Mouse (Mus musculus) small intestine, adult 2 months (tissue): ENCODE results near the gene Gm49355. TPM values are rescaled to one million over a fixed set of nuclear protein-coding genes. Genes with fewer than 3 reads are reported as not detected.

Source experiments
- H3K27ac ChIP-seq: fragments of 200-500 bp; 2 replicates; pipeline ENCODE4 v1.5.1; 2012; ENCODE audit warnings: low read depth, low read length, control low read depth, inconsistent platforms; ENCODE audit not compliant: insufficient read depth
- H3K27me3 ChIP-seq: fragments of 200-500 bp; 2 replicates; pipeline ENCODE4 v1.6.1; 2012; ENCODE audit warnings: mild to moderate bottlenecking, moderate library complexity, low read length, inconsistent platforms; ENCODE audit not compliant: control insufficient read depth, insufficient read depth
- H3K36me3 ChIP-seq: fragments of 200-500 bp; 2 replicates; pipeline ENCODE4 v1.6.1; 2012; ENCODE audit warnings: mild to moderate bottlenecking, low read length, control low read depth, inconsistent platforms; ENCODE audit not compliant: control insufficient read depth, insufficient read depth
- H3K4me1 ChIP-seq: fragments of 200-500 bp; 2 replicates; pipeline ENCODE4 v1.6.1; 2012; ENCODE audit warnings: low read length, inconsistent platforms, mixed read lengths; ENCODE audit not compliant: control insufficient read depth, insufficient read depth, insufficient read length
- H3K4me3 ChIP-seq: fragments of 200-500 bp; 2 replicates; pipeline ENCODE4 v1.5.1; 2012; ENCODE audit warnings: low read depth, mild to moderate bottlenecking, control low read depth, inconsistent platforms, low read length, moderate library complexity
- CTCF ChIP-seq: fragments of 200-500 bp; IDR thresholded peaks from 2 replicates; pipeline ENCODE4 v1.5.1; 2012; ENCODE audit warnings: low read depth, mild to moderate bottlenecking, control low read depth, inconsistent platforms, low read length, moderate library complexity, mixed read lengths; ENCODE audit not compliant: insufficient replicate concordance, insufficient read length; ENCODE audit errors: extremely low read depth
- POLR2A ChIP-seq: fragments of 200-500 bp; IDR thresholded peaks from 2 replicates; pipeline ENCODE4 v1.6.1; 2012; ENCODE audit warnings: low read depth, mild to moderate bottlenecking, control low read depth, inconsistent platforms, low read length, moderate library complexity
- WGBS: fragments of 180-500 bp; shearing (Covaris S2); methylation state at CpG from one replicate; pipeline ENCODE4 v1.1.7; 2018; 5-methylcytosine and 5-hydroxymethylcytosine counted together
- polyA plus RNA-seq: library from polyadenylated mRNA; depleted of rRNA; stranded (reverse); fragments of >200 nt; gene quantifications from 2 replicates; pipeline ENCODE4 v1.2.3, GENCODE M21; 2012

Gene Gm49355
- polyA plus RNA-seq, 1 experiment, result 0.04 TPM

DNA sequence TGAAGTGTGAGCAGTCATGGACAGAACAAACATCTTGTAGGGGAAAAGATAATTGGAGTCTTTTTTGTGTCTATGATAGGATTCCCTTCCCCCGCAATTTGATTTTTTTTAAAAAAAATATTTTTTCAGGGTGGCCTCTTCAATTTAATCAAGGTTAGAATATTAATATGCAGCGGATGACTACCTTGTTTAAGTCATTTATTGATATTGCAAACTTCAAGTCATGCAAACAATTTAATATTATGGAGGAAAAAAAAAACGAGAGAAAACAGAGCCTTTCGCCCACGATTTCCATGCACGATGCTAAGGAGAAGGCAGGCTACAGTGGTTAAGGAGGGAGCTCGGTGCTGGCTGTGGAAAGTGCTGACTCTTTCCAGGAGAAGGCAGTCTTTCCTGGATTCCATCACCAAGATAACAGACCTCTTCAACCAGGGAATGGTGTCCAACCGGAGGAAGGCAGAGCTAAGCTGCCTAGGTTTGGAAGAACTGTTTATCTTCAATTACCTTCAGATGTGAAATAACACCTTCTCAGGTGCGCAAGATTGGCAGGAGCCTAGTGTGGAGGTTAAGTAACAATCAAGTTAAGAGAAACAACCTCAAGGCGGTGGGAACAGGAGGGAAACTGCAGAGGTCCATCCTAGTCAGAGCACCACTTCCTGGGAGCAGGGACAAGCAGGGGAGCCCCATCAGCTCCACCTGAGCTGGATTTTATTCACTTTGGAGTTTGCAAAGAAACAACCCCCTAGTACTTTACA, 55.2 kb downstream of the Gm49355 start:
- Histone ChIP-seq H3K27me3 (peaks cover 46% of the 10 kb centered on the region), H3K27ac (no peak overlapping the region), H3K4me3 (no peak overlapping the region), H3K36me3 (no peaks in the 10 kb centered on the region), H3K4me1 (0 out of 2 replicates have a peak, but pooled peaks cover 2% of the 10 kb centered on the region)
- 7% methylated on average over 10 of the region's 10 CpGs for WGBS
- TF ChIP-seq CTCF (no peak), POLR2A (no peak)

DNA sequence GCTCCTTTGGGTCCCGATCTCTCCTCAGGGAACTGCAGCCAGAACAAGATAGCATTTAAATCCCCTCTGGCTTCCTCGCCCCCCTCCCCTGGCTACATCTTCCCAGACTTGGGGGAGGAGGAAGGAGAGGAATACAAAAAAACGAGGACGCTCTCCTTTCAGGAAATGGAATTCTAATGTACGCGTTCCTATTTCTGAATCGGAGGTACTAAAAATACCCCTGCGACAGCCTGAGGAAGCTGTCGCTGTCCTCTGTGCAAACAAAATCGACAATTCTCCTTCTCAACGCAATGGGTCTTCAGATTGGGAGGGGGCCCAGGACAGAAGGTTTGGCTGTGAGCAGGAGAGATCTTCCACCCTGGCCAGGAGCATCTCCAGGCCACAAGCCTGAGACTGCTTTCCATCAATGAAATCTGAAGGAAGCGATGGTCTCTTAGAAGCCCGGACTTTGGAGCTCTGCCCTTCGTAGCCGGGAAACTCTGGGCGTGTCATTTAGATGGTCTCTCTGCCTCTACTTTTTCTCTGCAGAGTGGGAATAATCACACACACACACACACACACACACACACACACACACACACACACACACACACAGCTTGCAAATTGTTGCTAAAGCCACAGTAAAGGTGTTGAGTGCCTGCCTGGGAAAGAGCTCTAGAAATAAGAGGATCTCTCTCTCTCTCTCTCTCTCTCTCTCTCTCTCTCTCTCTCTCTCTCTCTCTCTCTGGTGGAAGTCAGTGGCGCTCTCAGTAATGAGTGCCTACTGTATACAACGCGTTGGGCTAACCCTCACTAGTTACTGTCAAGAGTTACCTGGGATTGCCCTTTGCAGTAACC, 56.7 kb downstream of the Gm49355 start:
- Histone ChIP-seq H3K4me3 (no peak overlapping the region), H3K27ac (no peak overlapping the region), H3K4me1 (0 out of 2 replicates have a peak, but pooled peaks cover 2% of the 10 kb centered on the region), H3K27me3 (peaks cover 60% of the 10 kb centered on the region), H3K36me3 (no peaks in the 10 kb centered on the region)
- TF ChIP-seq POLR2A (no peak), CTCF (no peak)
- 2% methylated on average over 19 of the region's 19 CpGs for WGBS

DNA sequence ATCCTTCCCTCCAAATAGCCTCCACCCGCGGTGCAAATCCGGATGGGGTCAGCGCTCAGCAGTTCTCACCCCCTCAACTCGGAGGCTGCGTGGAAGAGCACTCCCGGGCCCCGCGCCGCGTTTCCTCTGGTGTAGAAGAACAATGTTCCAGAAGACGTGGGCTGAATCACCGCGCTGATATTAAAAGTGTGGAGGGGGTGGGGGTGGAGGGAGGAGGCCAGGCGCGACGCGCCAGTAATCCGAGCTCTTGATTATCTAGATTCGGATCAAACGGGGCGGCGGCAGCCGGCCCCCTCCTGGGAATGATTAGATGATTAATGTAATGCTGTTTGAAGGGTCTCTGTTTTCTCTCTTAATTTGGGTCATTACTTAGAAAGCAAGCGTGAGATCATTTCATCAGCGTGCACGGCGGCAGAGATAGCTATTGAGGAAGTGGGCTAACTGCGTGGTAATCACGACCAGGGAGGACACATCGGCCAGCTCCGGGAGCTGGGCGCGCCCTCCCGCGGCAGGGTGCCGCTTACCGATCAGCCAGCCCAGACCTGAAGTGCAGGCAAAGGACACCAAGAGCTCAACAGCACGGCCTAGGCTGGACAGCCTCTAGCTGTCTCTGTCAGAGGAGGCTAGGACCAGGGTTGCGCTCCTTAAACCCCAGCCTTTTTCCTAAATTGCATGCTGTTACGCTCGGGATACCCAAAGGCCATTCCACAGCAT, 57.5 kb downstream of the Gm49355 start:
- no peak for TF ChIP-seq POLR2A
- TF ChIP-seq CTCF, result no peak
- Histone ChIP-seq H3K4me3 (no peak overlapping the region), H3K27ac (no peak overlapping the region), H3K4me1 (0 out of 2 replicates have a peak, but pooled peaks cover 2% of the 10 kb centered on the region), H3K27me3 (peaks cover 67% of the 10 kb centered on the region), H3K36me3 (no peaks in the 10 kb centered on the region)
- WGBS, result 2% methylated on average over 42 of the region's 42 CpGs

DNA sequence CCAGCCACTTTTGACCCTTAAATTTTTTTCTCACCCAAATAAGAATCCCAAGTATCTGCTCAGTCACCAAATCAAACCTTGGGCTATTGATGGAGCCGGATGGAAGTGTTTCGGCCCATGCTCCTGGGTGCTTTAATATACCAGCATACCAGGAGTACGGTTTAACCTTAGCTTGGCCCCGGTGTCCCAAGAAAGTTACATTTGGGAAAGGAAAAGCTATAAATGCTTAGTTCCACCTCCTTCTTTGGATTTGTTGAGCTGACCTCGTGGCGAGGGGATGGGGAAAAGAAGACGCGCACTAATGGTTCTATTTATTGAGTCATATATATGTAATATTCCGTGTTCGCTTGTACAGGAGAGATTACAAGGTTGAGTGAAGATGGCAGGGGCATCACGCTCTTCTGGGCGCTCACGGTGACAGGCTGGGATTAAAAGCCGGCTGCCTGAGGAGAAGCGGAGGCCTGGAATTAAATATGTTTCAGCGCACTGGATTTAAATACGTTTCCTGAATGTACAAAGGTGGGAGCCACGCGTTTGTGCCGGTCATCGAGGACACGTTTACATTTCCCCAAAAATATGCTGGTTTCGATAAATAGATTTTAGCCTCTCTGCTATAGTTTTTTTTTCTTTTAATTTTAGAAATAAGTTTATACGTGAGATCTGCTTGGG, 58.1 kb downstream of the Gm49355 start:
- 8% methylated on average over 24 of the region's 24 CpGs for WGBS
- TF ChIP-seq CTCF, result no peak
- no peak for TF ChIP-seq POLR2A

DNA sequence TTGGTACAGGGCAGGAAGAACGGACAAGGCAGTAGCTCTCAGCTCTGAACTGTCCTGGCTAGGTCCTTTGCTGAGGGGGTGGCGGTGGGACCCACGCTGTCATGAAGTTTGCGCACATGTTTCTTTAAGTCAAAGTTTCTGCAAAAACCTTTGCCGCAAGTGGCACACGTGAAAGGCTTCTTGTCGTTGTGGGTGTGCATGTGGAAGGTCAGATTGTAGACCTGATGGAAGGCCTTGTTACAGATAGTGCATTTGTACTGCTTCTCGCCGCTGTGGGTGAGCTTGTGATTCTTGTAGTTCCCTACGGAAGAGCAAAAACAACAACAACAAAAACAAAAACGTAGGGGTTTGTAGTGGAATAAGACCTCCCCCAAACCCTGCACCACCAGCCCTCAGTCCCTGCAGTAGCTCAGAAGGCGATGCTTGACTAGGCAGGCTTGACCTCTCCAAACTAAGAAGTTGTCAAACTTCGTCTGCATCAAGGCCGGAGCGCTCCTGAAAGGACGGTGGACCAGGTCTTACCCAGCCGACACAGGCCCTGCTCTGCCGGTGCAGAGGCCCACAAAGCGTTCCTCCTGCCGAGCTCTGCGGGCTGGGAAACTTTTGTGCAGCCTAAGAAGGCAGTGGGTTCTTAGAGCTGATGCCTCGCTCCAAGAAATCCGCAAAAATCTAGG, 58.8 kb downstream of the Gm49355 start:
- TF ChIP-seq POLR2A, result no peak
- no peak for TF ChIP-seq CTCF
- H3K27me3 ChIP-seq, result peaks cover 78% of the 10 kb centered on the region
- 8% methylated on average over 23 of the region's 23 CpGs for WGBS

More for the DNA sequence above, 58.1 kb downstream of the Gm49355 start:
- Histone ChIP-seq H3K27ac (no peak overlapping the region), H3K4me3 (no peak overlapping the region), H3K4me1 (0 out of 2 replicates have a peak, but pooled peaks cover 2% of the 10 kb centered on the region), H3K36me3 (no peaks in the 10 kb centered on the region), H3K27me3 (peaks cover 73% of the 10 kb centered on the region)

DNA sequence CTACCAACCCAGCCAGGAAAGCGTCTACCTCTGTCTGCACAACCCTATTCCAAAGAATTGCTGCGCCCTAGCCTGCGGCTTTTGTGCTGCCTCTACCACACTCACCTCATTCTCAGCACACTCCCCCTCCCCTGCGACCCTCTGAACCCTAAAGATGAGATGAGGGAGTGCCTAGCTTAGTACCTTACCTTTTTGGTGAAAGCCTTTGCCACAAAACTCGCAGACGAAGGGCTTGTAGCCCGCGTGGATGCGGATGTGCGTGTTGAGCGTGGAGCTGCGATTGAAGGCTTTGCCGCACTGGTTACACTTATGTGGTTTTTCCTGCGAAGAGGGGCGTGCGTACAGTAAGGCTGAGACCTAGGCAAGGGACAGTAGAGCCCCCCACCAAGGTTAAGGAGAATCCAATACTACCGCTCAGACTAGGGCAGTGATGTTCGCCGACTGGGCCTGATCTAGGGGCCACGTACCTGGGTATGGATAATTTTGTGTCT, 59.7 kb downstream of the Gm49355 start:
- TF ChIP-seq POLR2A (no peak), CTCF (no peak)
- Histone ChIP-seq H3K27ac (no peak overlapping the region), H3K4me1 (0 out of 2 replicates have a peak, but pooled peaks cover 2% of the 10 kb centered on the region), H3K27me3 (peaks cover 75% of the 10 kb centered on the region), H3K4me3 (no peak overlapping the region), H3K36me3 (no peaks in the 10 kb centered on the region)
- 7% methylated on average over 20 of the region's 20 CpGs for WGBS

More for the DNA sequence above, 58.8 kb downstream of the Gm49355 start:
- H3K4me3 ChIP-seq, result no peak overlapping the region
- H3K36me3 ChIP-seq, result no peaks in the 10 kb centered on the region
- H3K27ac ChIP-seq, result no peak overlapping the region
- H3K4me1 ChIP-seq, result 0 out of 2 replicates have a peak, but pooled peaks cover 2% of the 10 kb centered on the region
